Mouse (Mus musculus): ENCODE data around the gene Bbip1. TPM values are rescaled to one million over a fixed set of nuclear protein-coding genes. Genes with fewer than 3 reads are reported as not detected.

Gene Bbip1
- 167 and 170 TPM in 2 replicates for polyA plus RNA-seq (2014; fragmentation: Nextera tagmentation; extraction: Ambion mirVana)

DNA sequence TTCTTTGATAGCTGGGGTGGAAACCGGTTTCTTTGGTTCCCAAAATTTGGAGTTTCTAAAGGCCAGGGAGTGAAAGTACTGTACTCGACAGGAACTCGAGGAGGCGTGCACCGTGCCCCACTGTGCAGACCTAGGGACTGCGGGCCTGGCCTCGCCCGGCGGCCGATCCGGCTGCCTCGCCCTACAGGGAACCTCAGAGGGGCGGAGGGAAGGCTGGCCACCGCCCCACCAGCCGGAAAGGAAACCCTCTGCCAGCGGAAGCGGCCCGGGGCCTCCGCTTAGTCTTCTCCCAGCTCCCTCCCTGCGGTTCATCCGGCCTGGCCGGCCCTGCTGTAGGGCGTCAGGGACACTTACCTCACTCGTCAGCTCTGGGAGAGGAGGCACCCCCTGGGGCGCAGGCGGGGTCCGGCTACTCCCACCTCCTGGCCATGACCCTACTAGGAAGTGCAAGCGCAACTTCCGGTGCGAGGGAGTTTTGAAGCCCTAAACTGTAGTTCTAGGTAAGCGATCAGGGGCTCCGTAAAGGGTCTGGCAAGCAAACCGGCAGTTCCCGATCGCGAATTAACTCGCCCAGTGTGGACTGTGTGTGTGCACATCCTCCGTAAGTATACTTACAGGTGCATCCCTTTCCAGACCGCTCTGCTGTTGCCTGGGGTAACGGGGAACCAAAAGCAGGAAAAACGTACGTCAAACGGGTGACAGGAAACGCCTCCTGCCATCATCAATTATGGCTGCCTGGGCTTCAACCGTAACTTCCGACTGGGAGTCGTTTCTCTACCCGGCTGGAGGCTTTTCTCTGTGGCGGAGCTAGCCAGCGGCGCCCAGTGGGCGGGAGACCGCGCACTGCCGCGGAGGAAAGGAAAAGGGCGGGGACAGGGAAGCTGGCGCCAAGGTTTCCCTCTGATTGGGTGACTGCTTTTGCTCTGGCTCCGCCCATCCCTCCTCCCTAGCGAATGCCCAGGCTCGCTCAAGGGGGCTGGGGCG, at the start of gene Bbip1, which contains the start of gene Shoc2:
Gene Bbip1 (minus strand): TSS at position 826 of the 984 bp plus-strand sequence.
Gene Shoc2 (plus strand): TSS at position 505 of the 984 bp plus-strand sequence.
- peak within 1 kb of the TSS; percentile 86 for H3K4me3 ChIP-seq (ENCODE audit: low read depth, low read length)
- under 1% methylated on average over 60 of the region's 62 CpGs for WGBS
- H3K9ac ChIP-seq (replicated peaks; ENCODE audit: low read depth, low read length): peak within 1 kb of the TSS; percentile 92
- no peaks in the 10 kb centered on the region for H3K36me3 ChIP-seq (ENCODE audit: control insufficient read depth, insufficient read depth, low read length)
- H3K27me3 ChIP-seq (ENCODE audit: control insufficient read depth, insufficient read depth, low read length): no peaks in the 10 kb centered on the region
- no peaks in the 10 kb centered on the region for H3K9me3 ChIP-seq (ENCODE audit: control insufficient read depth, low read length)
- ATAC-seq (ENCODE audit: low read depth): peak; percentile 95
- H3K27ac ChIP-seq (ENCODE audit: low read depth, low read length): peak within 1 kb of the TSS; percentile 95
- H3K4me2 ChIP-seq (ENCODE audit: low read depth, low read length): peak within 1 kb of the TSS; percentile 75
- peaks cover 26% of the 10 kb centered on the region for H3K4me1 ChIP-seq (ENCODE audit: control insufficient read depth, insufficient read depth, low read length)

DNA sequence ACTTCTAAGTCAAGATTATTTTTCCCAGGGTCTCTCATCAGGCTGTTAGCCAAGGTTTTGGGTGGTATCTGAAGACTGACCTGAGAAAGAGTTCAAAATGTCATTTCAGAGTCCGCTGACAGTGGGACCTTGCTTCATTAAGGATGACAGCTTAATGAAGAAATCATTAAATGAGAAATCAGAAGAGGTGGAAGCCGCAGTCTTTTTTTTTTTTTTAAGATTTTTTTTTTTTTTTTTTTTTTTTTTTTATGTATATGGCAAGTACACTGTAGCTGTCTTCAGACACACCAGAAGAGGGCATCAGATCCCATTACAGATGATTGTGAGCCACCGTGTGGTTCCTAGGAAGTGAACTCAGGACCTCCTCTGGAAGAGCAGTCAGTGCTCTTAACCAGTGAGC, 49.4 kb upstream of the Bbip1 start:
- WGBS: 76% methylated on average over 3 of the region's 3 CpGs
- no peaks in the 10 kb centered on the region for H3K9me3 ChIP-seq (ENCODE audit: control insufficient read depth, low read length)
- no peak overlapping the region for H3K9ac ChIP-seq (replicated peaks; ENCODE audit: low read depth, low read length)
- no peaks in the 10 kb centered on the region for H3K27me3 ChIP-seq (ENCODE audit: control insufficient read depth, insufficient read depth, low read length)
- no peak overlapping the region for H3K27ac ChIP-seq (ENCODE audit: low read depth, low read length)
- no peaks in the 10 kb centered on the region for H3K4me1 ChIP-seq (ENCODE audit: control insufficient read depth, insufficient read depth, low read length)
- no peak overlapping the region for H3K4me3 ChIP-seq (ENCODE audit: low read depth, low read length)
- ATAC-seq (ENCODE audit: low read depth): no peak
- no peaks in the 10 kb centered on the region for H3K36me3 ChIP-seq (ENCODE audit: control insufficient read depth, insufficient read depth, low read length)
- no peak overlapping the region for H3K4me2 ChIP-seq (ENCODE audit: low read depth, low read length)

DNA sequence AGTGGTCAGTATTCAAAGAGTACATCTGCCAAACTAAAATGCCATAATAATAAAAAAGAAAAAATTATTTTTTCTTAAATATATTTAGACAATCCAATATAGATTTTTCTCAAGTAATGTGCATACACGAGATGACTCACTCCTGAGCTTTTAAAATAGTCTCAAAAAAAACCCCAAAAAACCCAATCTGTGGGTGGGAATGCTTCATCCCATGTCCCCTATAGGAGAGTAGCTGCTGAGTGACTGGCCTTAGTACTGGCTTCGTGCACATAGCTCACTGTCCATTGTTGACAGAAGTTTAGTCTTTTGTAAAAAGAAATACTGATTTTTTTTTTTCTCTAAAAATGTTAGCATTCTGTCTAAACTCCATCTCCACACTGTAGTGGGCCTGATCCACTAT, 46.1 kb upstream of the Bbip1 start:
- Histone ChIP-seq H3K9ac (replicated peaks; ENCODE audit: low read depth, low read length) (no peak overlapping the region), H3K27ac (ENCODE audit: low read depth, low read length) (no peak overlapping the region), H3K4me2 (ENCODE audit: low read depth, low read length) (no peak overlapping the region), H3K9me3 (ENCODE audit: control insufficient read depth, low read length) (no peaks in the 10 kb centered on the region), H3K4me3 (ENCODE audit: low read depth, low read length) (no peak overlapping the region), H3K4me1 (ENCODE audit: control insufficient read depth, insufficient read depth, low read length) (no peaks in the 10 kb centered on the region), H3K27me3 (ENCODE audit: control insufficient read depth, insufficient read depth, low read length) (no peaks in the 10 kb centered on the region), H3K36me3 (ENCODE audit: control insufficient read depth, insufficient read depth, low read length) (0 out of 2 replicates have a peak, but pooled peaks cover 7% of the 10 kb centered on the region)
- WGBS: 60% methylated on average over 2 of the region's 2 CpGs
- no peak for ATAC-seq (ENCODE audit: low read depth)

DNA sequence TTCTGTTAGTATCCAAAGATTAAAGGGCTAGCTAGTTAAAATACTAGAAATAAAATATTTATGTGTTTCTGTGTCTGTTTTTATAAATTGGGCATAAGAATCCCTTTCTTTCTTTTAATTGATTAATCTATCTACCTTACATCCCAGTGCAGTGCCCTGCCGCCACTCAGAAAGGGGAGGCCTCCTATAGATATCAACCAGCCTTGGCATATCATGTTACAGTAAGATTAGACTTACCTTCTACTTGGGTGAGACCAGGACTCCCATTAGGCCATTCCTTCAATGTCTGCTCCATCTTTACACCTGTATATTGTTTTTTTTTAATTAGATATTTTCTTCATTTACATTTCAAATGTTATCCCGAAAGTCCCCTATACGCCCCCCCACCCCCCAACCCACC, 40.2 kb upstream of the Bbip1 start:
- H3K27me3 ChIP-seq (ENCODE audit: control insufficient read depth, insufficient read depth, low read length): no peaks in the 10 kb centered on the region
- no peak for ATAC-seq (ENCODE audit: low read depth)
- H3K9me3 ChIP-seq (ENCODE audit: control insufficient read depth, low read length): no peaks in the 10 kb centered on the region
- H3K4me2 ChIP-seq (ENCODE audit: low read depth, low read length): no peak overlapping the region
- H3K9ac ChIP-seq (replicated peaks; ENCODE audit: low read depth, low read length): no peak overlapping the region
- 98% methylated on average over 3 of the region's 3 CpGs for WGBS
- H3K36me3 ChIP-seq (ENCODE audit: control insufficient read depth, insufficient read depth, low read length): 0 out of 2 replicates have a peak, but pooled peaks cover 7% of the 10 kb centered on the region
- no peak overlapping the region for H3K4me3 ChIP-seq (ENCODE audit: low read depth, low read length)
- no peaks in the 10 kb centered on the region for H3K4me1 ChIP-seq (ENCODE audit: control insufficient read depth, insufficient read depth, low read length)
- H3K27ac ChIP-seq (ENCODE audit: low read depth, low read length): no peak overlapping the region

DNA sequence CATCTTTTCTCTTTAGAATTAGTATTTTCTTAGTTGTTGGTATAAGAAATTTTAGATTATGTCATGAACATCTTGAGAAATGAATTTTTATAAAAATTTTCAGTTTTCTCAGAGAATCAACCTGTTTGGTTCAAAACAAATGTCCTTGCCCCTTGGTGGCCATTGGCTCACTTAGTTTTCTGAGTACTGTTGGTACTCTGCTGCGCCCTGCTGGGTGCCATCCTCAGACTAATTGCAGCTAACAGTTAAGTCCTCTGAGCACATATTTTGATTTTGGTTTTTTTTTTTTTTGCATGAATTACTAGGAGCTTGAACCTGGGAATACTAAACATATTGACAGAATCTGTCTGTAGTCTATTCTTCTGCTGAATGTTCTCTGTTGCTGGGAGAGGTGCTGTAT, 38.9 kb upstream of the Bbip1 start:
- Histone ChIP-seq H3K9me3 (ENCODE audit: control insufficient read depth, low read length) (no peaks in the 10 kb centered on the region), H3K27me3 (ENCODE audit: control insufficient read depth, insufficient read depth, low read length) (no peaks in the 10 kb centered on the region), H3K9ac (replicated peaks; ENCODE audit: low read depth, low read length) (no peak overlapping the region), H3K4me3 (ENCODE audit: low read depth, low read length) (no peak overlapping the region), H3K27ac (ENCODE audit: low read depth, low read length) (no peak overlapping the region), H3K4me1 (ENCODE audit: control insufficient read depth, insufficient read depth, low read length) (no peaks in the 10 kb centered on the region), H3K36me3 (ENCODE audit: control insufficient read depth, insufficient read depth, low read length) (0 out of 2 replicates have a peak, but pooled peaks cover 7% of the 10 kb centered on the region), H3K4me2 (ENCODE audit: low read depth, low read length) (no peak overlapping the region)
- ATAC-seq (ENCODE audit: low read depth): no peak
- 93% methylated on average over 1 of the region's 1 CpGs for WGBS

DNA sequence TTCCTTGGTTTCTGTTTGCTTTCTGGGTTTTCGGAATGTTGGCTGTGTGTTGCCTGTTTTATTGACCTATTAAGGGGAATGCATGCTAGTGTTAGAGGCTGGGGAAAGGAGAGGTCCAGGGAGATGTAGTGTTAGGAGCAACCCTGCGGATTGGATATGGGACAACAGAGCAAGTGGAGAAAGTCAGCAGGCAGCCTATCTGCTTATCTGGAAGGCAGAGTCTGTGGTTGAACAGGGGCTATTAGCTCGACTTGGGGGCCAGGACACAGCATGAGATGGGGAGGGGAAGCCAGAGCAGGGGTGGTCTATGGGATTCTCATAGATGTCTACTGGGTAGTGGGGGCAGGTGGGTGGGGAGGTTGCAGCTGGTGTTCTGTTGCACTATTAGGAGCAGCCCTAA, 37.6 kb upstream of the Bbip1 start:
- no peak overlapping the region for H3K27ac ChIP-seq (ENCODE audit: low read depth, low read length)
- H3K4me3 ChIP-seq (ENCODE audit: low read depth, low read length): no peak overlapping the region
- H3K27me3 ChIP-seq (ENCODE audit: control insufficient read depth, insufficient read depth, low read length): no peaks in the 10 kb centered on the region
- H3K36me3 ChIP-seq (ENCODE audit: control insufficient read depth, insufficient read depth, low read length): no peaks in the 10 kb centered on the region
- ATAC-seq (ENCODE audit: low read depth): no peak
- no peak overlapping the region for H3K9ac ChIP-seq (replicated peaks; ENCODE audit: low read depth, low read length)
- H3K9me3 ChIP-seq (ENCODE audit: control insufficient read depth, low read length): no peaks in the 10 kb centered on the region
- no peak overlapping the region for H3K4me2 ChIP-seq (ENCODE audit: low read depth, low read length)
- 43% methylated on average over 3 of the region's 3 CpGs for WGBS
- H3K4me1 ChIP-seq (ENCODE audit: control insufficient read depth, insufficient read depth, low read length): no peaks in the 10 kb centered on the region

DNA sequence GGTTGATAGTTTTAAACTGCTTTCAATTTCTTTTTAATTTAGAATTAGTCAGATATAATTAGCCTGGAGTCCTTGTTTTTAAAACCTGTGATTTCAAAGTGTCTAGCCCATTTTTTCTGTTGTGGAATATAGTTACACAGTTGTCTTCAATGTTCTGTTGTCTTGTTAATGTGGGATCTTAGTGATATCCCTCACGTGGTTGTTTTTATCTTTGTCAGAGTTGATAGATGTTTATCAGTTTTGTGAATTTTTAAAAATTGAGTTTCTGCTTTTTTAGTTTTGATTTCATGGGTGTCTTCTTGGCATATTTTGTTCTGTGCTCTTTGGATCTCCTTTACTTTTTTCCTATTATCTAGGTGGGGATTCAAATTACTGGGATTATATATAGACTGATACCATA, 29.2 kb upstream of the Bbip1 start:
- Histone ChIP-seq H3K4me3 (ENCODE audit: low read depth, low read length) (no peak overlapping the region), H3K36me3 (ENCODE audit: control insufficient read depth, insufficient read depth, low read length) (no peaks in the 10 kb centered on the region), H3K4me1 (ENCODE audit: control insufficient read depth, insufficient read depth, low read length) (no peaks in the 10 kb centered on the region), H3K9ac (replicated peaks; ENCODE audit: low read depth, low read length) (no peak overlapping the region), H3K4me2 (ENCODE audit: low read depth, low read length) (no peak overlapping the region), H3K27me3 (ENCODE audit: control insufficient read depth, insufficient read depth, low read length) (no peaks in the 10 kb centered on the region), H3K9me3 (ENCODE audit: control insufficient read depth, low read length) (no peaks in the 10 kb centered on the region), H3K27ac (ENCODE audit: low read depth, low read length) (no peak overlapping the region)
- no peak for ATAC-seq (ENCODE audit: low read depth)
- 96% methylated on average over 1 of the region's 1 CpGs for WGBS

DNA sequence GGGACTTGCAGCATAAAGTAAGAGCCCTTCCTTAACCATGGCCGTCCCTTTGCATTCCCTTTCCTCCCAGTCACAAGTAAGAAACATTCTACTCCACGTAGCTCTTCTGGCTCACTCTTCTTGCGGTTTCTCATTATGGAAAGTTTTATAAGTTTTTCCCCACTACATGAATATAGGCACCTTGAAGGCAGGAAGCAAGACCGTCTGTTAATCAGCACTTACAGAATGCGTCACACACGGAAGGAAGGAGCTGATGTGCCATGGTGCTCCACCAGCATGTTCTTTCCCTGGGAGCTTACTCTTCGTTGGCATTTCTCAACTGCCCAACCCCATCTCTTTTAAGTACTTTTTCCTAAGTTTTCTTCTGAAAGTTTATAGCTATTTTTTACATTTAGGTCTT, 27.5 kb upstream of the Bbip1 start:
- no peaks in the 10 kb centered on the region for H3K27me3 ChIP-seq (ENCODE audit: control insufficient read depth, insufficient read depth, low read length)
- H3K36me3 ChIP-seq (ENCODE audit: control insufficient read depth, insufficient read depth, low read length): no peaks in the 10 kb centered on the region
- H3K27ac ChIP-seq (ENCODE audit: low read depth, low read length): no peak overlapping the region
- H3K4me1 ChIP-seq (ENCODE audit: control insufficient read depth, insufficient read depth, low read length): no peaks in the 10 kb centered on the region
- no peak for ATAC-seq (ENCODE audit: low read depth)
- H3K4me2 ChIP-seq (ENCODE audit: low read depth, low read length): no peak overlapping the region
- no peak overlapping the region for H3K4me3 ChIP-seq (ENCODE audit: low read depth, low read length)
- no peaks in the 10 kb centered on the region for H3K9me3 ChIP-seq (ENCODE audit: control insufficient read depth, low read length)
- no peak overlapping the region for H3K9ac ChIP-seq (replicated peaks; ENCODE audit: low read depth, low read length)
- 88% methylated on average over 7 of the region's 7 CpGs for WGBS

DNA sequence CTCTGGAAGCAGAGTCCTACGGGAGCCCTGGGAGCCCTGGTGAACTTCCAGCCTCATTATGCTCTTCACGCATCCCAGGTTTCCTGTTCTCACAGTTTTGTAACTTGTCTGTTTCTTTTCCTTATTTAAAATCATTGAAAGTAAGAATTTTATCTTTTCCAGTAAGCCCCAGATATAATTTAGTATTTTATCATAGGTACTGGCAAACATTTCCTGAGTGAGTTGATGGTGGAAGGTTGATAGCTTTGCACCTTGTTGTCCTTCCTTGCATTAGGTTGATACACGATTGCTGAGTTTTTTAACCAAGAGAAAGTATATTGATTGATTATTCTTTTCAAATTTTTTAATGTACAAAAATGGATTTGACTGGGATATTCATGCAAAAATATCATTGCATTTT, 24.8 kb upstream of the Bbip1 start:
- H3K27me3 ChIP-seq (ENCODE audit: control insufficient read depth, insufficient read depth, low read length): no peaks in the 10 kb centered on the region
- no peak overlapping the region for H3K4me2 ChIP-seq (ENCODE audit: low read depth, low read length)
- WGBS: 93% methylated on average over 3 of the region's 3 CpGs
- no peaks in the 10 kb centered on the region for H3K36me3 ChIP-seq (ENCODE audit: control insufficient read depth, insufficient read depth, low read length)
- no peak overlapping the region for H3K9ac ChIP-seq (replicated peaks; ENCODE audit: low read depth, low read length)
- no peak overlapping the region for H3K4me3 ChIP-seq (ENCODE audit: low read depth, low read length)
- no peaks in the 10 kb centered on the region for H3K4me1 ChIP-seq (ENCODE audit: control insufficient read depth, insufficient read depth, low read length)
- no peak overlapping the region for H3K27ac ChIP-seq (ENCODE audit: low read depth, low read length)
- H3K9me3 ChIP-seq (ENCODE audit: control insufficient read depth, low read length): no peaks in the 10 kb centered on the region
- ATAC-seq (ENCODE audit: low read depth): no peak

All from neural tube, embryonic 14.5 days (tissue).